Mouse (Mus musculus) liver, adult 2 months (tissue): Measurements from ENCODE around the gene Spdye4c.

Source experiments
- CTCF ChIP-seq: fragments of 200-500 bp; IDR thresholded peaks from 2 replicates; pipeline ENCODE4 v1.5.1; 2011; ENCODE audit warnings: low read depth, low read length, control low read depth
- POLR2A ChIP-seq: fragments of 200-500 bp; IDR thresholded peaks from 2 replicates; pipeline ENCODE4 v1.6.1; 2011; ENCODE audit warnings: low read length, control low read depth; ENCODE audit not compliant: insufficient read depth; ENCODE audit errors: extremely low read depth

GRCm38 (mm10) chr2:128612275-128612674, 21.3 kb downstream of the Spdye4c start:
- no peak for TF ChIP-seq CTCF
- no peak for TF ChIP-seq POLR2A
